Mouse (Mus musculus): ENCODE measurements around the gene Smyd1.

- TF ChIP-seq GATA1 (IDR thresholded peaks at IDR 0.05; ENCODE audit: low read length) (no peak), TAL1 (IDR thresholded peaks at IDR 0.05; ENCODE audit: low read length) (no peak)
Measured at GRCm38 (mm10) chr6:71321826-71322283, at the start of gene Smyd1.
